Mouse (Mus musculus) hindbrain, embryonic 10.5 days (tissue): ENCODE measurements around the gene Sco2. TPM values are rescaled to one million over a fixed set of nuclear protein-coding genes. Genes with fewer than 3 reads are reported as not detected.

Experiments
- DNase-seq: peaks from one replicate; pipeline ENCODE4 v3.0.0-alpha.2; 2017; ENCODE audit warnings: low spot score
- H3K27ac ChIP-seq: fragments of 300-500 bp; sonication (generic); 2 replicates; pipeline ENCODE4 v1.5.1; 2016; ENCODE audit warnings: mild to moderate bottlenecking, moderate library complexity
- H3K27me3 ChIP-seq: fragments of 300-500 bp; sonication (generic); 2 replicates; pipeline ENCODE4 v1.6.1; 2016; ENCODE audit warnings: mild to moderate bottlenecking; ENCODE audit not compliant: poor library complexity, insufficient read depth, severe bottlenecking
- H3K36me3 ChIP-seq: fragments of 300-500 bp; sonication (generic); 2 replicates; pipeline ENCODE4 v1.6.1; 2016; ENCODE audit warnings: mild to moderate bottlenecking, moderate library complexity
- H3K4me1 ChIP-seq: fragments of 300-500 bp; sonication (generic); replicated peaks from 2 replicates; pipeline ENCODE4 v1.6.1; 2016; ENCODE audit warnings: mild to moderate bottlenecking
- H3K4me3 ChIP-seq: fragments of 300-500 bp; sonication (generic); 2 replicates; pipeline ENCODE4 v1.5.1; 2016; ENCODE audit warnings: mild to moderate bottlenecking, moderate library complexity
- H3K9me3 ChIP-seq: fragments of 300-500 bp; sonication (generic); 2 replicates; pipeline ENCODE4 v1.6.1; 2016; ENCODE audit warnings: mild to moderate bottlenecking, moderate library complexity
- WGBS: fragments of 180-500 bp; shearing (Covaris S2); methylation state at CpG from one replicate; pipeline ENCODE4 v1.1.7; 2016; 5-methylcytosine and 5-hydroxymethylcytosine counted together
- polyA plus RNA-seq: library from polyadenylated mRNA; unstranded; fragments of >200 nt; fragmentation: Nextera tagmentation; extraction: Ambion mirVana; gene quantifications from 2 replicates; pipeline ENCODE4 v1.2.1, GENCODE M21; 2016

Sco2 gene
- polyA plus RNA-seq, 1 experiment from 2014 or later: 8.3 TPM

DNA sequence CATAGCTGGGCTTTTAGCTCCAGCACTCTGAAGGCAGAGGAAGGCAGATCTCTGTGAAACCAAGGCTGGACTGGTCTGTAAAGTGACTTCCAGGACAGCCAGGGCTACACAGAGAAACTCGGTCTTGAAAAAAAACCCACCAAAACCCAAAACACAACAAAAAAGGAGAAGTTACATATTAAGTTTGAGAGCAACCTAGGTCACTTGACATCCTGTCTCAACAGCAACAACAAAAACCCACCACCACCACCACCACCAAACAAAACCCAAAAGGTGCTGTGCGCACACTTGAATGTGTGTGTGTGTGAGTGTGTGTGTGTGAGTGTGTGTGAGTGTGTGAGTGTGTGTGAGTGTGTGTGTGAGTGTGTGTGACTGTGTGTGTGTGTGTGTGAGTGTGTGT, 34.0 kb downstream of the Sco2 start:
- DNase-seq: no peak
- H3K4me3 ChIP-seq: no peak overlapping the region
- no peak overlapping the region for H3K27ac ChIP-seq
- no peaks in the 10 kb centered on the region for H3K36me3 ChIP-seq
- WGBS: 87% methylated on average over 2 of the region's 2 CpGs
- no peaks in the 10 kb centered on the region for H3K4me1 ChIP-seq
- H3K9me3 ChIP-seq: no peaks in the 10 kb centered on the region
- H3K27me3 ChIP-seq: no peaks in the 10 kb centered on the region

DNA sequence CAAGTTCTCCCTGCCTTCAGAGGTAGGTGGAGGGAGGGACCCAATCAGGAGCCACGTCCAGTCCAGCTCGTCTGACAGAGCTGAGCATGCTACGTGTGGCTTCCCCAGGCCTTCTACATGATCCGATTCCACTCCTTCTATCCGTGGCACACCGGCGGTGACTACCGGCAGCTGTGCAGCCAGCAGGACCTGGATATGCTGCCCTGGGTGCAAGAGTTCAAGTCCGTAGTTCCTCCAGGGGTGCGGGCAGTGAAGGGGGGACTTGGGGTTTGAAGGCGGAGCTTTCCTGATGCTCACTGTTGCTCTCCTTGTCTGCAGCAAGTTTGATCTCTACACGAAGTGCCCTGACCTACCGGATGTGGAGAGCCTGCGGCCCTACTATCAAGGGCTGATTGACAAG, 37.2 kb downstream of the Sco2 start:
- no peaks in the 10 kb centered on the region for H3K27me3 ChIP-seq
- 88% methylated on average over 14 of the region's 14 CpGs for WGBS
- no peak overlapping the region for H3K27ac ChIP-seq
- H3K9me3 ChIP-seq: no peaks in the 10 kb centered on the region
- no peak for DNase-seq
- H3K4me1 ChIP-seq: no peaks in the 10 kb centered on the region
- H3K36me3 ChIP-seq: no peaks in the 10 kb centered on the region
- H3K4me3 ChIP-seq: no peak overlapping the region

DNA sequence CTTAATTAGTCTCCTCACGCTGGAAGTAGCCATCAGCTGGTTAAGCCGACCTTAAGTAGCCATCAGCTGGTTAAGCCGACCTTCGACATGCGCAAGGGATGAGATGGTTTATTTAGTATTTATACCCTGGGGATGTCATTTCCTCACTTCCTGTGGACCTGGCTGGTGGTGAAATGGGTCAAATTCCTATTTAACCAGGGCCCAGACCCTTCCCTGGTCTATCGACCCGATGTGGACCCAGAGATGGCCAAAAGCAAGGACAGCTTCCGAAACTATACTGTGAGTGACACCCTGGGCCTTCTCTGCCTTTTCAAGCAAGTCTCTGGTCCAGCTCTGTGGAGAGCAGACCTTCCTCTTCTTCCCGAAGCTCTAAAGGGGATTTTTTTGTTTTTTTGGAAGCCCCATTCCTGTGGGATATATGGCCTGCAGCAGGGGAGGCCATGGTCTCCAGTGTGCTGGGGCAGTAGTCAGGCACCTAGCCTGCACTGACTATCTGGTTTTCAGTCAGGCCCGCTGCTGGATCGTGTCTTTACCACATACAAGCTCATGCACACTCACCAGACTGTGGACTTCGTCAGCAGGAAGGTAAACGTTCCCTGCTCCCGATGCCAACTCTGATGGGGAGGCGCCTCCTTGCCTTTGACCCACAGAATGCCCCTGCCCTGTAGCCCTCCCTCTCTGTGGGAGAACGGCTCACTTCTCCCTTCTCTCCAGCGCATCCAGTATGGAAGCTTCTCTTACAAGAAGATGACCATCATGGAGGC, 38.7 kb downstream of the Sco2 start:
- no peak overlapping the region for H3K27ac ChIP-seq
- H3K4me3 ChIP-seq: no peak overlapping the region
- H3K27me3 ChIP-seq: no peaks in the 10 kb centered on the region
- no peaks in the 10 kb centered on the region for H3K36me3 ChIP-seq
- 83% methylated on average over 17 of the region's 17 CpGs for WGBS
- no peak for DNase-seq
- H3K9me3 ChIP-seq: no peaks in the 10 kb centered on the region
- H3K4me1 ChIP-seq: no peaks in the 10 kb centered on the region

- no peaks in the 10 kb centered on the region for H3K27me3 ChIP-seq
- WGBS: 91% methylated on average over 7 of the region's 7 CpGs
- no peak within 1 kb of the TSS for H3K4me3 ChIP-seq
- no peaks in the 10 kb centered on the region for H3K9me3 ChIP-seq
- DNase-seq: no peak
- no peak within 1 kb of the TSS for H3K27ac ChIP-seq
- H3K4me1 ChIP-seq: no peaks in the 10 kb centered on the region
- no peaks in the 10 kb centered on the region for H3K36me3 ChIP-seq
Measured at GRCm38 (mm10) chr15:89334271-89334670, 39.4 kb downstream of the Sco2 start, which contains the start of gene Miox. Gene Miox, plus strand, starts transcription at chr15:89334398.

- 63% methylated on average over 5 of the region's 5 CpGs for WGBS
- Histone ChIP-seq H3K4me3 (no peak overlapping the region), H3K4me1 (peaks cover 9% of the 10 kb centered on the region), H3K36me3 (no peaks in the 10 kb centered on the region), H3K27me3 (peaks cover 22% of the 10 kb centered on the region), H3K27ac (no peak overlapping the region), H3K9me3 (no peaks in the 10 kb centered on the region)
- no peak for DNase-seq
Measured at GRCm38 (mm10) chr15:89326441-89326840, 47.2 kb downstream of the Sco2 start.

DNA sequence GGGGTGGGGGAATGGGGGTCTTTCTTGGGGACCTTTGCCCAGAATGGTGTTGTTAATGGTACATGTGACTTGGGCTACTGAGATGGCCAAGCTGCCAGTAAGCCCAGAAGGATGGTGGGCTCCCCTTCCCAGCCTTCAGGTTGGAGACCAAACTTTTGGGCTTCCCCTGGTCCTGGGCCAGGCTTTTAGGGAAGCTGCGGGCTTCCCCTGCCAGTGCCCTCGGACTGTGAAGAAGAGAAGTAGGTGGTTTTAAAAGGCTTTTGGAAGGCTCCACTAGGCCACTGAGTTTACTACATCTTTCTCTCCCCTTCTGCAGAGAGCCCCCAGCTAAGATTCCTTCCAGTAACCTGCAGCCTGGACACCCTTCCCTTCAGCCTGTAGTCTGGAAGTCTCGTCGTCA, 50.0 kb downstream of the Sco2 start:
- no peaks in the 10 kb centered on the region for H3K9me3 ChIP-seq
- peaks cover 26% of the 10 kb centered on the region for H3K27me3 ChIP-seq
- no peak overlapping the region for H3K27ac ChIP-seq
- no peaks in the 10 kb centered on the region for H3K36me3 ChIP-seq
- no peak overlapping the region for H3K4me3 ChIP-seq
- H3K4me1 ChIP-seq: peaks cover 9% of the 10 kb centered on the region
- no peak for DNase-seq
- WGBS: 86% methylated on average over 4 of the region's 4 CpGs

GRCm38 (mm10) chr15:89322670-89323522, 50.8 kb downstream of the Sco2 start, which contains the start of gene Adm2:
Gene Adm2, plus strand, starts transcription at chr15:89322720.
- Histone ChIP-seq H3K9me3 (no peaks in the 10 kb centered on the region), H3K36me3 (no peaks in the 10 kb centered on the region), H3K4me1 (peaks cover 9% of the 10 kb centered on the region), H3K4me3 (peak within 1 kb of the TSS; percentile 37), H3K27ac (peak within 1 kb of the TSS; percentile 53; the same call in 1 of the 2 replicates), H3K27me3 (peaks cover 26% of the 10 kb centered on the region)
- DNase-seq: peak; percentile 7
- WGBS: 8% methylated on average over 26 of the region's 26 CpGs

Other genes starting within 250 kb of the Sco2 start
- gene Hdac10, start 245.1 kb downstream of the Sco2 start, polyA plus RNA-seq: 16.4 and 18.5 TPM in 2 replicates
- 23.7 and 28.5 TPM in 2 replicates for gene Mapk12, start 233.1 kb downstream of the Sco2 start, polyA plus RNA-seq
- 34.9 and 46.6 TPM in 2 replicates for gene Mapk11, start 224.2 kb downstream of the Sco2 start, polyA plus RNA-seq
- 133 and 155 TPM in 2 replicates for gene Plxnb2, start 193.1 kb downstream of the Sco2 start, polyA plus RNA-seq
- 29.7 and 40.1 TPM in 2 replicates for gene Dennd6b, start 177.3 kb downstream of the Sco2 start, polyA plus RNA-seq
- 27.2 and 45.7 TPM in 2 replicates for gene Ppp6r2, start 162.3 kb downstream of the Sco2 start, polyA plus RNA-seq
- 92.5 and 103 TPM in 2 replicates for gene Sbf1, start 58.5 kb downstream of the Sco2 start, polyA plus RNA-seq
- 0.25 and 0.27 TPM in 2 replicates for gene Adm2, start 51.1 kb downstream of the Sco2 start, polyA plus RNA-seq
- gene Miox, start 39.4 kb downstream of the Sco2 start, polyA plus RNA-seq: not detected in 2 replicates
- 49.2 and 52.0 TPM in 2 replicates for gene Lmf2, start 18.2 kb downstream of the Sco2 start, polyA plus RNA-seq
- 187 and 194 TPM in 2 replicates for gene Ncaph2, start 18.1 kb downstream of the Sco2 start, polyA plus RNA-seq
- gene Tymp, start 3.2 kb upstream of the Sco2 start, polyA plus RNA-seq: 1.3 and 2.1 TPM in 2 replicates
- gene Odf3b, start 5.4 kb upstream of the Sco2 start, polyA plus RNA-seq: 0.96 and 3.3 TPM in 2 replicates
- not detected in 2 replicates for gene Klhdc7b, start 11.1 kb upstream of the Sco2 start, polyA plus RNA-seq
- not detected in 2 replicates for gene Syce3, start 36.7 kb upstream of the Sco2 start, polyA plus RNA-seq
- gene Cpt1b, start 52.0 kb upstream of the Sco2 start, polyA plus RNA-seq: 0.82 and 1.5 TPM in 2 replicates
- gene C730034F03Rik, start 55.7 kb upstream of the Sco2 start, polyA plus RNA-seq: 3.8 and 6.5 TPM in 2 replicates
- gene Gm44502, start 55.9 kb upstream of the Sco2 start, polyA plus RNA-seq: not detected in 2 replicates
- gene Chkb, start 56.1 kb upstream of the Sco2 start, polyA plus RNA-seq: 50.9 and 64.1 TPM in 2 replicates
- 22.2 and 40.3 TPM in 2 replicates for gene Mapk8ip2, start 80.1 kb upstream of the Sco2 start, polyA plus RNA-seq
- gene Arsa, start 103.6 kb upstream of the Sco2 start, polyA plus RNA-seq: 14.3 and 14.8 TPM in 2 replicates
- 2.8 and 3.5 TPM in 2 replicates for gene Shank3, start 125.8 kb upstream of the Sco2 start, polyA plus RNA-seq
- 0.19 and 0.38 TPM in 2 replicates for gene Acr, start 194.5 kb upstream of the Sco2 start, polyA plus RNA-seq
- gene Rabl2, start 218.1 kb upstream of the Sco2 start, polyA plus RNA-seq: 76.7 and 88.1 TPM in 2 replicates